Mouse (Mus musculus): Measurements from ENCODE around the gene Ap2a1.

- TF ChIP-seq POLR2A (IDR thresholded peaks at IDR 0.05; ENCODE audit: borderline replicate concordance, control insufficient read depth, low read depth, low read length) (no peak), CTCF (IDR thresholded peaks at IDR 0.05; ENCODE audit: control insufficient read depth, insufficient read depth, low read length) (no peak)
Measured at GRCm38 (mm10) chr7:44908706-44909476, 20.4 kb downstream of the Ap2a1 start.

Measured in bone marrow, adult 2 months (tissue).